Mouse (Mus musculus): ENCODE data around the gene Lrmda.

GRCm38 (mm10) chr14:22744701-22745100, 725.2 kb downstream of the Lrmda start:
- TF ChIP-seq CTCF (IDR thresholded peaks at IDR 0.05; ENCODE audit: borderline replicate concordance, control insufficient read depth, extremely low read depth, insufficient read depth, low read length, poor library complexity) (no peak), POLR2A (IDR thresholded peaks at IDR 0.05; ENCODE audit: control insufficient read depth, extremely low read depth, insufficient read depth, low read length, poor library complexity) (no peak)
